Mouse (Mus musculus): ENCODE results near the gene Chst11. TPM values are rescaled to one million over a fixed set of nuclear protein-coding genes. Genes with fewer than 3 reads are reported as not detected.

Gene Chst11
- polyA plus RNA-seq, 1 experiment, result 10.1 TPM

DNA sequence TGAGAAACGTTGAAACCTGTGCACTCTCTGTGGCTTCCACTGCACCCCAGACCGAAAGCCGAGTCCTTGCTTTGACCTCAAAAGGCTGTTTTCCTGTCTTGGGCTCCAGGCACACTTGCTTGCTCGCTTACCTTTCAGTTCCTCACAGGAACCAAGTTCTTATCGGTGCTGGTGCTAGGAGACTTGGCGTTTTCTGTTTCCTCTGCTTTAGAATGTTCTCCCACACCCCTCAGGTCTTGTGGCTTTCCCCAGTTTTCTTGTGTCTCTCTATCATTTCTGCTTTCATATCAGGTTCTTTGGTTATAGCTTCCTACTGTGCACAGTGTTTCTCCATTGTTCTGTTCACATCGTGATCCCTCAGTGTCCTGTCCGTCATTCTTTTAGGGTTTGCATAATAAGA is 21.0 kb downstream of the Chst11 start:
- Histone ChIP-seq H3K27ac (replicated peaks; ENCODE audit: low read depth, low read length) (peak overlapping the region; percentile 12), H3K4me1 (ENCODE audit: control insufficient read depth, insufficient read depth, insufficient read length, low read length) (peaks cover 35% of the 10 kb centered on the region), H3K4me3 (ENCODE audit: insufficient read depth, low read depth, low read length) (no peak overlapping the region)

- H3K4me3 ChIP-seq (ENCODE audit: insufficient read depth, low read depth, low read length), result no peak overlapping the region
- H3K4me1 ChIP-seq (ENCODE audit: control insufficient read depth, insufficient read depth, insufficient read length, low read length), result peaks cover 15% of the 10 kb centered on the region
- no peak overlapping the region for H3K27ac ChIP-seq (replicated peaks; ENCODE audit: low read depth, low read length)
Observed at GRCm38 (mm10) chr10:83013984-83014383, 28.7 kb downstream of the Chst11 start.

DNA sequence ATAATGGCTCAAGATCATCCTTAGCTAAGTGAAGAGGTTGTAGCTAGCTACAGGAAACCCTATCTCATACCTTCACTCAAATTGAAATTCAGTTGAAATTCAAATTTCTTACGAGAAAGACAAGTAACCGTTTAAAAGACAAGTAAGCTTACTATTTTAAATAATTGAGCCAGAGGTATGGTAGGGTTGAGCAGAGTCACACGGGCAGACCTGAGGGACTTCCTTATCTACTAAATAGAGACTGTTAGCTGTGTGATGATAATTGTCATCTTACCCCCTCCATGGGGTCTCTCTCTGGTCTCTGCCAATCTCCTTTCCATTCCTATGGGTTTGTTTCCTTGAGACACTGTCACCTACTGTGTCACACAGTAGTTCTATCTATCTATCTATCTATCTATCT is 30.6 kb downstream of the Chst11 start:
- Histone ChIP-seq H3K27ac (replicated peaks; ENCODE audit: low read depth, low read length) (no peak overlapping the region), H3K4me3 (ENCODE audit: insufficient read depth, low read depth, low read length) (no peak overlapping the region), H3K4me1 (ENCODE audit: control insufficient read depth, insufficient read depth, insufficient read length, low read length) (peaks cover 22% of the 10 kb centered on the region)

GRCm38 (mm10) chr10:83016779-83017178 is 31.5 kb downstream of the Chst11 start:
- Histone ChIP-seq H3K4me3 (ENCODE audit: insufficient read depth, low read depth, low read length) (peak overlapping the region; percentile 21; the same call in 1 of the 2 replicates), H3K27ac (replicated peaks; ENCODE audit: low read depth, low read length) (peak overlapping the region; percentile 77)

DNA sequence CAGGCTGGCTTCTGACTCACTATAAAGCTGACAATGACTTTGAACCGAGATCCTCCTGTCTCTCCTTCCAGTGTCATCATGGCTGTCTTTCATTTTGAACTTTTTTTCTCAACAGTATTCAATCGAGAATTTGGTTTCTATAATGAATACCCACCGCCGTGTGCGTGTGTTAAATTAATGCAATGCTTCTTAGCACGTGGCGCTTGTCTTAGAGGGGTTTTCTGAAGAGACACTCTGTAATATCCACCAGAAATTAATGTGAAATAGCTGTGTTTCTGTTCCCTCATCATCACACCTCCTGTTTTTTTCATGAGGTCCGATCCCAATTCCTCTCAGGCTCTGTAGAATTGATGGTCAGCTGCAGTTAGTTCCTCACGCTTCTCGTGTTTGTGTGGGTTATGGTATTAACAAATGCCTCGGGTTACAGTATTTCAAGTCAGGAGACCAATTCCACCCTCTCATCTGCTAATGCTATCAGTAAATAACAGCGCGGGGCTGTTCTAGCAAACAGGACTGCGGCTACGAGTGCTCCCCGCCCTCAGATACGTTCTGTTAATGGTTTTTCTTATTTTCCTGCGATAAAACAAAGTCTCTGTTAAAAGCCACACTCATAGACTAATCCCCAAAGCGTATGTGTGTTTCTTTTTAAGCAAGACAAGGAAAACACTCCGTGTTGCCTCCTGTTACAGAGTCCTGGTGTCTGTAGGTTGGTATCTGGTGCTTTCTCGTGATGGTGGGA is 32.6 kb downstream of the Chst11 start:
- peaks cover 22% of the 10 kb centered on the region for H3K4me1 ChIP-seq (ENCODE audit: control insufficient read depth, insufficient read depth, insufficient read length, low read length)
- peak overlapping the region; percentile 17; the same call in 1 of the 2 replicates for H3K27ac ChIP-seq (replicated peaks; ENCODE audit: low read depth, low read length)
- H3K4me3 ChIP-seq (ENCODE audit: insufficient read depth, low read depth, low read length), result no peak overlapping the region

More at GRCm38 (mm10) chr10:83016779-83017178, 31.5 kb downstream of the Chst11 start:
- H3K4me1 ChIP-seq (ENCODE audit: control insufficient read depth, insufficient read depth, insufficient read length, low read length), result peaks cover 22% of the 10 kb centered on the region

- Histone ChIP-seq H3K4me3 (ENCODE audit: insufficient read depth, low read depth, low read length) (no peak overlapping the region), H3K4me1 (ENCODE audit: control insufficient read depth, insufficient read depth, insufficient read length, low read length) (peaks cover 26% of the 10 kb centered on the region), H3K27ac (replicated peaks; ENCODE audit: low read depth, low read length) (0 out of 2 replicates have a peak overlapping the region, but pooled peaks have one; percentile 17)
Observed at GRCm38 (mm10) chr10:83018521-83018920, 33.2 kb downstream of the Chst11 start.

DNA sequence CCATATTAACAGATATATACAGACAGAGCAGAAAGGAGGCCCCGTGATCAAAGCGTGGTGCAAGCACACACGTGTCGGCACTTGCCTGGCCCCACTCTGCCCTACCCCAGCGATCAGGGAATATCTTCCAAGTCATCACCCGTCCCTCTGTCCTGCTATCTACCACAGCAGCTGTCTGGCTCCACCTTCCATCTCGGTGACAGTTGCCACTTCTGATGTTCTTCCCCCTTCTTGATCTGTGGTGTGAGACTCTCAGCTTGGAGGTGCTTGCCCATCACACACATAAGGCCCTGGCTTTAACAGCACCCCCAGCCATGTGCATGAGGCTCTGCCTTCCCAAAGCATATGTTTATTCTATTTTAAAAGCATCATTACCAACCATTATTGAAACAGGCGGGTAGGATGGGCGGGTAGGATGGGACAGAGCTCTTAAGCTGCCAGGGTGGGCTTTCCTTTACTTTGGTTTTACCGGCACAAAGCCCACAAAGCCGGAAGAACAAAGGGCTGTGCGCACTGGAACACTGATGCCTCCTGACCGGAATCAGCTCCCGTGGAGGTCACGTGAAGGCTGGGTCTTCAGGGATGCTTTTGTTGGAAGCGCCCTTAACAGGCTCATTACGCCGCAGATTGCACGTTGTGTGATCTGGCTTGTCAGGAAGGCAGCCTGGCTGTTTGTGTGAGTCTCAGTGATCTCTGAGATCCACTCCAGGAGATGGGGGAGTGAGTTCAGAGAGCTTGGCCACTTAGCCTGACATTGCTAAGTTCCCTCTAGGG is 34.4 kb downstream of the Chst11 start:
- H3K4me1 ChIP-seq (ENCODE audit: control insufficient read depth, insufficient read depth, insufficient read length, low read length), result peaks cover 22% of the 10 kb centered on the region
- no peak overlapping the region for H3K27ac ChIP-seq (replicated peaks; ENCODE audit: low read depth, low read length)
- no peak overlapping the region for H3K4me3 ChIP-seq (ENCODE audit: insufficient read depth, low read depth, low read length)

DNA sequence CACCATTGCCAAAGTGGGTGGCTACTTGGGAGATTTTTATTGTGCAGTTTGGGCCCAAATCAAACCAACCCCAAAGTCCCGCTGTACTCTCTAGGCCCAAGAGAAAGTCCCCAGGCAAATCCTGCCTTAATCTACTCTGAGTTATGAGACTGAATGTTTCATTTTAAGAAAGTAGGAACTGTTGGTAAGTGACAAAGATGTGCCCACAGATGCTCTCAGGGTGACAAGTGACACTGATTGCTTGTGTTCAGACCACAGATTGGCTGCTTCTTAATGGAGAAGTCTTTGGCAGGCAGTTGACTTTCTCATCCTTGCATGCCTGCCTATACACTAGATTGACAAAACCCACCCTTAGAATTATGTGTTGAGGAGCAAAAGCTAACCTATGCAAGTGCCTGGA is 37.3 kb downstream of the Chst11 start:
- Histone ChIP-seq H3K27ac (replicated peaks; ENCODE audit: low read depth, low read length) (no peak overlapping the region), H3K4me3 (ENCODE audit: insufficient read depth, low read depth, low read length) (no peak overlapping the region), H3K4me1 (ENCODE audit: control insufficient read depth, insufficient read depth, insufficient read length, low read length) (peaks cover 22% of the 10 kb centered on the region)

- H3K4me3 ChIP-seq (ENCODE audit: insufficient read depth, low read depth, low read length), result no peak overlapping the region
- H3K4me1 ChIP-seq (ENCODE audit: control insufficient read depth, insufficient read depth, insufficient read length, low read length), result peaks cover 20% of the 10 kb centered on the region
Observed at GRCm38 (mm10) chr10:83026174-83026573, 40.9 kb downstream of the Chst11 start.

DNA sequence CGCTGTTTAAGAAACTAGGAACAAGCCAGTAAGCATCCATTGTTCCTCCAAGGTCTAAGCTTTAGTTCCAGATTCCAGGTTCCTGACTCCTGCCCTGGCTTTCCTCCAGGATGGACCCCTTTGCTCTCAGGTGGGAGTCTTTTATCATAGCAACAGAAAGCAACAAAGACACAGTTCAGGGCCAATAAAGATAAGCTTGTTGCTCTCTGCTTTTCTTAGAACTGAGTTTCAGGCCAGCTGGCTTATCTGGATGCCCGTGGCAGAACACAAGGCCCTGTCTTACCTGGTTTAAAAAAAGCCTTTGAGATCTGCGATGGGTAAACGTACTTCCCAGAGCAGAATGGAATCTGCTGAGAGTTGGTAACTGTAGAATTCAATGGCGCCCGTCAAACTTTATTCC is 42.4 kb downstream of the Chst11 start:
- H3K27ac ChIP-seq (replicated peaks; ENCODE audit: low read depth, low read length), result no peak overlapping the region
- H3K4me3 ChIP-seq (ENCODE audit: insufficient read depth, low read depth, low read length), result no peak overlapping the region
- H3K4me1 ChIP-seq (ENCODE audit: control insufficient read depth, insufficient read depth, insufficient read length, low read length), result peaks cover 34% of the 10 kb centered on the region

More at GRCm38 (mm10) chr10:83026174-83026573, 40.9 kb downstream of the Chst11 start:
- no peak overlapping the region for H3K27ac ChIP-seq (replicated peaks; ENCODE audit: low read depth, low read length)

- no peak overlapping the region for H3K4me3 ChIP-seq (ENCODE audit: insufficient read depth, low read depth, low read length)
- H3K27ac ChIP-seq (replicated peaks; ENCODE audit: low read depth, low read length), result no peak overlapping the region
- H3K4me1 ChIP-seq (ENCODE audit: control insufficient read depth, insufficient read depth, insufficient read length, low read length), result peaks cover 42% of the 10 kb centered on the region
Observed at GRCm38 (mm10) chr10:83030103-83030661, 44.9 kb downstream of the Chst11 start.

GRCm38 (mm10) chr10:83030928-83031327 is 45.6 kb downstream of the Chst11 start:
- Histone ChIP-seq H3K4me1 (ENCODE audit: control insufficient read depth, insufficient read depth, insufficient read length, low read length) (peaks cover 37% of the 10 kb centered on the region), H3K27ac (replicated peaks; ENCODE audit: low read depth, low read length) (peak overlapping the region; percentile 67), H3K4me3 (ENCODE audit: insufficient read depth, low read depth, low read length) (no peak overlapping the region)

- Histone ChIP-seq H3K4me1 (ENCODE audit: control insufficient read depth, insufficient read depth, insufficient read length, low read length) (peaks cover 39% of the 10 kb centered on the region), H3K27ac (replicated peaks; ENCODE audit: low read depth, low read length) (peak overlapping the region; percentile 67), H3K4me3 (ENCODE audit: insufficient read depth, low read depth, low read length) (no peak overlapping the region)
Observed at GRCm38 (mm10) chr10:83031561-83031960, 46.3 kb downstream of the Chst11 start.

DNA sequence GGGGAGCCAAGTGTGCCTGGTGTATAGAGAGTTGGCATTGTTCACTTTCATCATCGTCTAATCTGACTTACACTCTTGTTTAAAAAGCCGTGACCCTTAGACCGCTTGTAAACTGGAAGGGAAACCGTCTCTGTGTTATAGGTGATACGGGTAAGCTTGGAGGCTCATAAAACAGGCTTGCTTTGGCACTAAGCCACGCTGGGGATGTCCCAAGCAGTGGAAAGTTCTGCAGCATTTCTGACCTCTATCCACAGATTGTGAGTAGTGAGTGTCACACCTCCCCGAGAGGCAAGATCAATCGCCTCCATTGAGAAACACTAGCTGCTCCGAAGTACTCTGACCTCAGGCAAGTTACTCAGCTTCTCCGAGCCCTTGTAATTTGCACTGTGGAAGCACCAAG is 47.3 kb downstream of the Chst11 start:
- H3K27ac ChIP-seq (replicated peaks; ENCODE audit: low read depth, low read length), result peak overlapping the region; percentile 61
- H3K4me1 ChIP-seq (ENCODE audit: control insufficient read depth, insufficient read depth, insufficient read length, low read length), result peaks cover 42% of the 10 kb centered on the region
- no peak overlapping the region for H3K4me3 ChIP-seq (ENCODE audit: insufficient read depth, low read depth, low read length)

DNA sequence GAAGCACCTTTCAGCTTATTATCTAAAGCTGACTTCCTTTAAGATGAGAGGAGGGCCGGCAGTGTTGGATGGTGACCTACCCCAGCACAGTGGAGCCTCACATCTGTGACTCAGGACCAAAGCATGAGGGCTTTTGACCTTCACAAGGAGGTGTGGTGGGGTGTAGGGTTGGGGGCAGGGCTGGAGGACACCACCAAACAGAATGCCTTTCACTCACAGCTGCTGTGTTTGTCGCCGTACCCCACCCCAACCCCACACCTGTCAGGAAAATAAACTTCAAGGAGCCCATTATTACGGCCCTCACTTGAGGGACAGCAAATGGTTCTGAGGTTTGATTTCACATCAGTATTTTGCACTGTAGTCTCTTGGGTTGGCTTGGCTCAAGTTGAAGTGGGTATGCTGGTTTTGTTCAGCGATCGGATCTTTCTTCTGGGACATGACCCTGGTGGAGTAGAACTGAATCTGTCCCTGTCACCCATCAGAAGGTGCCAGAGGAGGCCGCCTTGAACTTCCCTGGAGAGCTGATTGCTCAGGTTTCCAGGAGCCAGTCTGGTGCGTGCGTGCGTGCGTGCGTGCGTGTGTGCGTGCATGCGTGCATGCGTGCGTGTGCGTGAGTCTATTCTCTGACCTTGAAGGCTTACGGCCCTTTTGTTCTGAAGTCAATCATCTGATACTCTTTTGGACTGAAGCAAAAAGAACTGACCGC is 51.2 kb downstream of the Chst11 start:
- Histone ChIP-seq H3K4me1 (ENCODE audit: control insufficient read depth, insufficient read depth, insufficient read length, low read length) (peaks cover 42% of the 10 kb centered on the region), H3K4me3 (ENCODE audit: insufficient read depth, low read depth, low read length) (no peak overlapping the region), H3K27ac (replicated peaks; ENCODE audit: low read depth, low read length) (no peak overlapping the region)

Measured in brown adipose tissue, adult 24 weeks (tissue).